Mouse (Mus musculus) megakaryocyte, embryonic 14.5 days (primary cell): ENCODE measurements at regions not wholly inside any gene's neighbourhood (a gene's known extent, or its start where the extent isn't known, plus 50 kb on each side); places are given as distances from the start of the nearest gene placed in this dataset.
"Not testable (repeated sequence)": the region's sequence is repeated elsewhere in the genome, so short reads cannot be mapped to it uniquely, and the experiment has no call there.

Source experiments
- H3K27me3 ChIP-seq: replicated peaks from 2 replicates; pipeline ENCODE3; 2012; ENCODE audit warnings: inconsistent platforms
- H3K36me3 ChIP-seq: replicated peaks from 2 replicates; pipeline ENCODE3; 2012; ENCODE audit warnings: low read length, inconsistent platforms, mixed read lengths
- H3K4me1 ChIP-seq: 2 replicates; pipeline ENCODE4 v1.6.1; 2012; ENCODE audit warnings: inconsistent platforms
- H3K4me3 ChIP-seq: replicated peaks from 2 replicates; pipeline ENCODE3; 2012; ENCODE audit warnings: moderate library complexity, mild to moderate bottlenecking, inconsistent platforms
- H3K9me3 ChIP-seq: 2 replicates; pipeline ENCODE4 v1.6.1; 2012; ENCODE audit warnings: inconsistent platforms
- FLI1 ChIP-seq: IDR thresholded peaks from 2 replicates; pipeline ENCODE4 v1.6.1; 2012; ENCODE audit warnings: low read length, inconsistent platforms, mixed read lengths
- GATA1 ChIP-seq: IDR thresholded peaks from 3 replicates; pipeline ENCODE4 v1.6.1; 2012; ENCODE audit warnings: mixed read lengths, low read length, inconsistent platforms, borderline replicate concordance

- H3K36me3 ChIP-seq, result no peaks in the 10 kb centered on the region
- no peaks in the 10 kb centered on the region for H3K4me1 ChIP-seq
- H3K9me3 ChIP-seq, result no peaks in the 10 kb centered on the region
- no peak overlapping the region for H3K4me3 ChIP-seq
- no peak for TF ChIP-seq GATA1
- no peak for TF ChIP-seq FLI1
- H3K27me3 ChIP-seq, result no peaks in the 10 kb centered on the region
Observed at GRCm38 (mm10) chr9:51657796-51658195, 107.3 kb upstream of the Arhgap20 start.

GRCm38 (mm10) chr9:51660908-51661874 is 103.9 kb upstream of the Arhgap20 start:
- Histone ChIP-seq H3K27me3 (no peaks in the 10 kb centered on the region), H3K4me3 (no peak overlapping the region), H3K36me3 (no peaks in the 10 kb centered on the region), H3K4me1 (no peaks in the 10 kb centered on the region), H3K9me3 (no peaks in the 10 kb centered on the region)
- TF ChIP-seq FLI1, result no peak
- TF ChIP-seq GATA1, result no peak

- no peak for TF ChIP-seq FLI1
- no peak for TF ChIP-seq GATA1
Observed at GRCm38 (mm10) chr9:51661911-51662310, 103.2 kb upstream of the Arhgap20 start.

GRCm38 (mm10) chr9:51664353-51664752 is 100.8 kb upstream of the Arhgap20 start:
- Histone ChIP-seq H3K4me1 (no peaks in the 10 kb centered on the region), H3K4me3 (no peak overlapping the region), H3K9me3 (peaks cover 4% of the 10 kb centered on the region; the same call in 1 of the 2 replicates), H3K36me3 (no peaks in the 10 kb centered on the region), H3K27me3 (no peaks in the 10 kb centered on the region)
- no peak for TF ChIP-seq GATA1

More at GRCm38 (mm10) chr9:51661911-51662310, 103.2 kb upstream of the Arhgap20 start:
- H3K27me3 ChIP-seq, result no peaks in the 10 kb centered on the region
- H3K4me1 ChIP-seq, result no peaks in the 10 kb centered on the region
- no peaks in the 10 kb centered on the region for H3K9me3 ChIP-seq
- no peak overlapping the region for H3K4me3 ChIP-seq
- no peaks in the 10 kb centered on the region for H3K36me3 ChIP-seq

- Histone ChIP-seq H3K4me3 (no peak overlapping the region), H3K9me3 (peaks cover 4% of the 10 kb centered on the region; the same call in 1 of the 2 replicates), H3K36me3 (no peaks in the 10 kb centered on the region), H3K4me1 (no peaks in the 10 kb centered on the region), H3K27me3 (no peaks in the 10 kb centered on the region)
- TF ChIP-seq FLI1 (no peak), GATA1 (no peak)
Observed at GRCm38 (mm10) chr9:51664876-51665275, 100.3 kb upstream of the Arhgap20 start.

GRCm38 (mm10) chr9:51668976-51669375 is 96.2 kb upstream of the Arhgap20 start:
- H3K4me3 ChIP-seq, H3K9me3 ChIP-seq, H3K27me3 ChIP-seq, H3K4me1 ChIP-seq, H3K36me3 ChIP-seq: not testable (repeated sequence)

GRCm38 (mm10) chr9:51670531-51670930 is 94.6 kb upstream of the Arhgap20 start:
- TF ChIP-seq GATA1 (no peak), FLI1 (no peak)
- Histone ChIP-seq H3K27me3 (no peaks in the 10 kb centered on the region), H3K4me3 (no peak overlapping the region), H3K36me3 (no peaks in the 10 kb centered on the region), H3K4me1 (no peaks in the 10 kb centered on the region), H3K9me3 (peaks cover 4% of the 10 kb centered on the region; the same call in 1 of the 2 replicates)

- TF ChIP-seq GATA1 (no peak), FLI1 (no peak)
- H3K27me3 ChIP-seq, result no peaks in the 10 kb centered on the region
- no peaks in the 10 kb centered on the region for H3K36me3 ChIP-seq
- H3K4me1 ChIP-seq, result no peaks in the 10 kb centered on the region
- H3K9me3 ChIP-seq, result no peaks in the 10 kb centered on the region
- no peak overlapping the region for H3K4me3 ChIP-seq
Observed at GRCm38 (mm10) chr9:51686536-51686935, 78.6 kb upstream of the Arhgap20 start.

- no peaks in the 10 kb centered on the region for H3K4me1 ChIP-seq
- H3K9me3 ChIP-seq, result no peaks in the 10 kb centered on the region
- no peak for TF ChIP-seq GATA1
- TF ChIP-seq FLI1, result no peak
- H3K27me3 ChIP-seq, result no peaks in the 10 kb centered on the region
- H3K36me3 ChIP-seq, result no peaks in the 10 kb centered on the region
- H3K4me3 ChIP-seq, result no peak overlapping the region
Observed at GRCm38 (mm10) chr9:51714326-51714725, 50.8 kb upstream of the Arhgap20 start.
